29 mouse cellular contexts compared by ENCODE assay signal in the genomic region with DNA sequence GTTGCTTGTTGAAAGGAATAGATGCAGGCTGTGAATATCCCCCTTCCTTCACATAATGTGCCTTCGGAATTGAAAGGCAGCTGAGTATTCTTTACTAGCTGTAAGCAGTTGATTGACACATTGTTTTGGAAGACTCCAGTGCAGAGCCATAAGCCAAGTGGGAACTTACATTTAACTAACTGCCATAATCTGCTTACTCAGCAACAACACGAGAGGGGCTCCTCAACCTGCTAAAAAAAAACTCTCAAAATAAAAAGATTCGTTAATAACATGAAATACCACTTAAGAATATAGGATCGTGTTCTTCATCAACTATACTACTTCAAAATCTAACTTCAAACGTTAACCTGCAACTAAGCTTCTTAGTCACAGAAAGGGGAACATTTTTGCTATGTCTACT. TPM values are rescaled to one million over a fixed set of nuclear protein-coding genes. Genes with fewer than 3 reads are reported as not detected.
DNase-seq lines count a peak whose midpoint lies in the region; ATAC-seq and TF ChIP-seq lines count a peak whose summit lies in the region.
"Had no signal": no experiment of that assay in that cellular context is flagged by ENCODE, and none has a peak within 500 bp of the region (broad histone marks: within the 10 kb centered on the region; RNA-seq: fewer than 3 reads in every experiment).

No protein-coding gene starts in this region.

- H3K9me3 ChIP-seq in forebrain, postnatal 0 days (ENCODE audit: low read length): no peaks in the 10 kb centered on the region
- H3K9me3 ChIP-seq in forebrain, embryonic 12.5 days: no peaks in the 10 kb centered on the region
- no peaks in the 10 kb centered on the region for H3K9me3 ChIP-seq in midbrain, embryonic 13.5 days
- no peaks in the 10 kb centered on the region for H3K9me3 ChIP-seq in midbrain, embryonic 10.5 days (replicated peaks)
- H3K9me3 ChIP-seq in midbrain, postnatal 0 days (ENCODE audit: low read length): no peaks in the 10 kb centered on the region
- H3K9me3 ChIP-seq: embryonic facial prominence, embryonic 12.5 days; G1E; heart, embryonic 15.5 days; limb, embryonic 12.5 days had no signal

- no peak for ATAC-seq in forebrain, postnatal 0 days
- no peak for ATAC-seq in forebrain, embryonic 12.5 days (ENCODE audit: low FRiP score)
- ATAC-seq in midbrain, embryonic 13.5 days: no peak
- no peak for ATAC-seq in midbrain, postnatal 0 days (ENCODE audit: low FRiP score)
- ATAC-seq: liver, postnatal 0 days; lung, postnatal 0 days had no signal

- H3K27ac ChIP-seq in forebrain, postnatal 0 days (ENCODE audit: low read depth, low read length): no peak overlapping the region
- no peak overlapping the region for H3K27ac ChIP-seq in forebrain, embryonic 12.5 days
- H3K27ac ChIP-seq in midbrain, embryonic 13.5 days: no peak overlapping the region
- no peak overlapping the region for H3K27ac ChIP-seq in midbrain, embryonic 10.5 days (replicated peaks)
- H3K27ac ChIP-seq in midbrain, postnatal 0 days (ENCODE audit: low read depth, low read length): no peak overlapping the region
- H3K27ac ChIP-seq: embryonic facial prominence, embryonic 12.5 days; gastrocnemius, adult 2 months; heart, embryonic 15.5 days; limb, embryonic 12.5 days; macrophage; stomach, postnatal 0 days had no signal

- no peak for TF ChIP-seq CTCF in forebrain, postnatal 0 days (IDR thresholded peaks at IDR 0.05; ENCODE audit: low read depth)
- TF ChIP-seq CTCF in brain, embryonic 14.5 days (IDR thresholded peaks at IDR 0.05; ENCODE audit: borderline replicate concordance, extremely low read depth, insufficient read depth, insufficient read length): no peak
- no peak for TF ChIP-seq CTCF in midbrain, postnatal 0 days (IDR thresholded peaks at IDR 0.05)

- no peaks in the 10 kb centered on the region for H3K4me1 ChIP-seq in forebrain, postnatal 0 days (ENCODE audit: insufficient read depth)
- peaks cover 6% of the 10 kb centered on the region; the same call in 1 of the 2 replicates for H3K4me1 ChIP-seq in forebrain, embryonic 12.5 days
- peaks cover 4% of the 10 kb centered on the region; the same call in 1 of the 2 replicates for H3K4me1 ChIP-seq in midbrain, embryonic 13.5 days (replicated peaks)
- peaks cover 6% of the 10 kb centered on the region for H3K4me1 ChIP-seq in midbrain, embryonic 10.5 days
- no peaks in the 10 kb centered on the region for H3K4me1 ChIP-seq in midbrain, postnatal 0 days (ENCODE audit: insufficient read depth, low read length)
- H3K4me1 ChIP-seq: embryonic facial prominence, embryonic 12.5 days; limb, embryonic 12.5 days had no signal

- peak overlapping the region; percentile 22 for H3K4me3 ChIP-seq in forebrain, postnatal 0 days (ENCODE audit: low read depth, low read length)
- H3K4me3 ChIP-seq in forebrain, embryonic 12.5 days (replicated peaks): no peak overlapping the region
- 0 out of 2 replicates have a peak overlapping the region, but pooled peaks have one; percentile 2 for H3K4me3 ChIP-seq in midbrain, embryonic 13.5 days (replicated peaks)
- H3K4me3 ChIP-seq in midbrain, embryonic 10.5 days: no peak overlapping the region
- peak overlapping the region; percentile 29 for H3K4me3 ChIP-seq in midbrain, postnatal 0 days (ENCODE audit: low read depth, low read length)
- H3K4me3 ChIP-seq: embryonic facial prominence, embryonic 12.5 days; erythroblast, embryonic 14.5 days; gastrocnemius, adult 2 months; heart, embryonic 15.5 days; limb, embryonic 12.5 days; myocyte had no signal

- no peaks in the 10 kb centered on the region for H3K27me3 ChIP-seq in forebrain, postnatal 0 days (ENCODE audit: insufficient read depth, low read length)
- no peaks in the 10 kb centered on the region for H3K27me3 ChIP-seq in forebrain, embryonic 12.5 days
- H3K27me3 ChIP-seq in midbrain, embryonic 13.5 days: no peaks in the 10 kb centered on the region
- H3K27me3 ChIP-seq in midbrain, embryonic 10.5 days (ENCODE audit: low read depth, poor library complexity, severe bottlenecking): no peaks in the 10 kb centered on the region
- no peaks in the 10 kb centered on the region for H3K27me3 ChIP-seq in midbrain, postnatal 0 days (ENCODE audit: insufficient read depth, low read length)
- H3K27me3 ChIP-seq: embryonic facial prominence, embryonic 12.5 days; heart, embryonic 15.5 days; limb, embryonic 12.5 days had no signal

- H3K4me2 ChIP-seq in forebrain, postnatal 0 days (ENCODE audit: low read depth): peak overlapping the region; percentile 24
- no peak overlapping the region for H3K4me2 ChIP-seq in forebrain, embryonic 12.5 days
- no peak overlapping the region; the same call in 1 of the 2 replicates for H3K4me2 ChIP-seq in midbrain, embryonic 13.5 days (replicated peaks)
- peak overlapping the region; percentile 39 for H3K4me2 ChIP-seq in midbrain, postnatal 0 days (ENCODE audit: low read depth, low read length, poor library complexity, severe bottlenecking)
- H3K4me2 ChIP-seq: embryonic facial prominence, embryonic 12.5 days; heart, embryonic 15.5 days; limb, embryonic 12.5 days; liver, embryonic 11.5 days had no signal

- TF ChIP-seq POLR2A in brain, embryonic 14.5 days (IDR thresholded peaks at IDR 0.05; ENCODE audit: borderline replicate concordance, extremely low read depth, insufficient read depth, insufficient read length, poor library complexity, severe bottlenecking): no peak

- H3K9ac ChIP-seq in forebrain, postnatal 0 days: no peak overlapping the region
- H3K9ac ChIP-seq in forebrain, embryonic 12.5 days: no peak overlapping the region
- no peak overlapping the region for H3K9ac ChIP-seq in midbrain, embryonic 13.5 days (replicated peaks)
- no peak overlapping the region for H3K9ac ChIP-seq in midbrain, postnatal 0 days (replicated peaks; ENCODE audit: low read length, poor library complexity, severe bottlenecking)
- H3K9ac ChIP-seq: embryonic facial prominence, embryonic 12.5 days; heart, embryonic 15.5 days; limb, embryonic 12.5 days; liver, postnatal 0 days had no signal

- WGBS in forebrain, postnatal 0 days: 22% methylated on average over 5 of the region's 5 CpGs
- WGBS in forebrain, embryonic 12.5 days: 31% methylated on average over 5 of the region's 5 CpGs
- 46% methylated on average over 5 of the region's 5 CpGs for WGBS in midbrain, embryonic 13.5 days
- 68% methylated on average over 5 of the region's 5 CpGs for WGBS in midbrain, embryonic 10.5 days
- WGBS in midbrain, postnatal 0 days: 44% methylated on average over 5 of the region's 5 CpGs

- peak; percentile 18 for DNase-seq in forebrain, postnatal 0 days
- DNase-seq in midbrain, embryonic 10.5 days (ENCODE audit: low spot score): no peak
- DNase-seq in brain, embryonic 14.5 days (ENCODE audit: low read depth): peak; percentile 39
- DNase-seq in midbrain, postnatal 0 days (ENCODE audit: low spot score): no peak
- DNase-seq in adrenal gland, postnatal 25 days: no peak
- no peak for DNase-seq in gastrocnemius, adult 18-20 months (ENCODE audit: low spot score)
- DNase-seq: adrenal gland, postnatal 14 days; cerebellum, adult 11-12 months; cerebellum, postnatal 10 days; gastrocnemius, adult 2 months; heart, postnatal 36 days; kidney, adult 2 months; kidney, postnatal 10 days; liver, postnatal 0 days; thymus, adult 2 months; thymus, postnatal 4 days had no signal

- H3K36me3 ChIP-seq in forebrain, postnatal 0 days (ENCODE audit: insufficient read depth): no peaks in the 10 kb centered on the region
- H3K36me3 ChIP-seq in forebrain, embryonic 12.5 days (replicated peaks): no peaks in the 10 kb centered on the region
- H3K36me3 ChIP-seq in midbrain, embryonic 13.5 days: no peaks in the 10 kb centered on the region
- no peaks in the 10 kb centered on the region for H3K36me3 ChIP-seq in midbrain, embryonic 10.5 days
- H3K36me3 ChIP-seq in midbrain, postnatal 0 days (ENCODE audit: insufficient read depth, low read length): no peaks in the 10 kb centered on the region
- H3K36me3 ChIP-seq: embryonic facial prominence, embryonic 12.5 days; G1E; heart, embryonic 15.5 days; limb, embryonic 12.5 days had no signal

RNA-seq across cellular contexts. Expression of a gene that starts 1.5 kb away (rescaled TPM):
- total RNA-seq in forebrain, postnatal 0 days (2014; rRNA removed): 13.8 and 14.3 TPM in 2 replicates
- 5.0 and 9.0 TPM in 2 replicates for polyA plus RNA-seq in forebrain, postnatal 0 days (2015; fragmentation: Nextera tagmentation; extraction: Ambion mirVana)
- 0.99 and 1.2 TPM in 2 replicates for polyA plus RNA-seq in forebrain, embryonic 12.5 days (2016; fragmentation: Nextera tagmentation; extraction: Ambion mirVana)
- 2.5 and 2.7 TPM in 2 replicates for polyA plus RNA-seq in midbrain, embryonic 13.5 days (2015; fragmentation: Nextera tagmentation; extraction: Ambion mirVana)
- 0.27 and 0.48 TPM in 2 replicates for polyA plus RNA-seq in midbrain, embryonic 10.5 days (2016; fragmentation: Nextera tagmentation; extraction: Ambion mirVana)
- polyA plus RNA-seq in brain, embryonic 14.5 days (2012; rRNA removed): 1.0 and 2.7 TPM in 2 replicates
- 14.5 and 18.8 TPM in 2 replicates for total RNA-seq in midbrain, postnatal 0 days (2014; rRNA removed)
- polyA plus RNA-seq in midbrain, postnatal 0 days (2015; fragmentation: Nextera tagmentation; extraction: Ambion mirVana): 10.9 and 14.3 TPM in 2 replicates
- total RNA-seq in adrenal gland, postnatal 25 days (2021): 0.21 TPM in 1 of 2 replicates, not detected in the other
- not detected for total RNA-seq in gastrocnemius, adult 18-20 months (2021)
- total RNA-seq: gastrocnemius, adult 2 months; neutrophil, adult 5-6 weeks had no signal
- polyA plus RNA-seq: erythroblast, embryonic 14.5 days; G1E; kidney, adult 2 months; liver, postnatal 0 days; lung, postnatal 0 days; macrophage; myocyte; thymus, adult 2 months had no signal

Comparison
In these comparisons a context has a peak if more than half of its experiments do, and no peak if none do; other contexts are left out.
1. H3K4me2 ChIP-seq: peak in forebrain, postnatal 0 days (single experiment) and midbrain, postnatal 0 days (single experiment); none in forebrain, embryonic 12.5 days (single experiment) and midbrain, embryonic 13.5 days (single experiment).
2. H3K4me3 ChIP-seq: peak in forebrain, postnatal 0 days (single experiment), midbrain, embryonic 13.5 days (single experiment) and midbrain, postnatal 0 days (single experiment); none in forebrain, embryonic 12.5 days (single experiment) and midbrain, embryonic 10.5 days (single experiment).
3. DNase-seq: peak in forebrain, postnatal 0 days (single experiment) and brain, embryonic 14.5 days (single experiment); none in midbrain, embryonic 10.5 days (single experiment), midbrain, postnatal 0 days (single experiment), adrenal gland, postnatal 25 days (single experiment) and gastrocnemius, adult 18-20 months (single experiment).